Mouse (Mus musculus) C2C12 (cell line): ENCODE data around the gene Wdr24.

Experiments used
- CEBPB ChIP-seq: IDR thresholded peaks from one replicate; pipeline ENCODE4 v1.6.1; 2011; ENCODE audit warnings: low read depth, mild to moderate bottlenecking, control low read depth, moderate library complexity
- CTCF ChIP-seq: IDR thresholded peaks from one replicate; pipeline ENCODE4 v1.5.1; 2011; ENCODE audit not compliant: control insufficient read depth, insufficient read depth, insufficient read length
- MYOD1 ChIP-seq: IDR thresholded peaks from one replicate; pipeline ENCODE4 v1.6.1; 2011; ENCODE audit warnings: low read depth; ENCODE audit not compliant: control insufficient read depth, insufficient read length
- MYOG ChIP-seq: IDR thresholded peaks from one replicate; pipeline ENCODE4 v1.6.1; 2011; ENCODE audit not compliant: control insufficient read depth, insufficient read length; ENCODE audit errors: extremely low read depth
- USF1 ChIP-seq: IDR thresholded peaks from one replicate; pipeline ENCODE4 v1.6.1; 2011; ENCODE audit warnings: low read depth, mild to moderate bottlenecking, control low read depth, moderate library complexity

DNA sequence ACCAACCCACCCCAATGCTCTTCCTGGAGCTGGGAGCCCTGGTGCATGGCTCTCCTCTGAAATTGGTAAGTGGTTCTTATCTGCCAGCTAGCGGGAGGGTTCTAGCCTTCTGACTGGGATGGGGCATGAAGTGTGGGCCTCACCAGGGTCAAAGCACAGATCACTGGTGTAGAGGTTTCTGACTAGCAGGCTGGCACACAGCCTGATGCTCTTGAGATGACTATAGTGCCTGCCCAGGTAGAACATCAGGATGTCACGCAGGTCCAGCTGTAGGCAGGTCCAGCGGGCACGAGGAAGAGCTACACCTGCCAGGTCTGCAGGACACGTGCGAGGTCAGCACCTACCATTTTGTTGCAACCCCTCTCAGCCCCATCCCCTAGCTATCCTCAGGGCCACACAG lies 36.8 kb downstream of the Wdr24 start:
- TF ChIP-seq CTCF, result no peak
- no peak for TF ChIP-seq USF1
- no peak for TF ChIP-seq CEBPB
- no peak for TF ChIP-seq MYOD1
- TF ChIP-seq MYOG, result no peak
